Mouse (Mus musculus) hindbrain, embryonic 10.5 days (tissue): ENCODE measurements around the gene Mapk11. TPM values are rescaled to one million over a fixed set of nuclear protein-coding genes. Genes with fewer than 3 reads are reported as not detected.

Source experiments
- DNase-seq: peaks from one replicate; pipeline ENCODE4 v3.0.0-alpha.2; 2017; ENCODE audit warnings: low spot score
- H3K27ac ChIP-seq: fragments of 300-500 bp; sonication (generic); 2 replicates; pipeline ENCODE4 v1.5.1; 2016; ENCODE audit warnings: mild to moderate bottlenecking, moderate library complexity
- H3K27me3 ChIP-seq: fragments of 300-500 bp; sonication (generic); 2 replicates; pipeline ENCODE4 v1.6.1; 2016; ENCODE audit warnings: mild to moderate bottlenecking; ENCODE audit not compliant: poor library complexity, insufficient read depth, severe bottlenecking
- H3K36me3 ChIP-seq: fragments of 300-500 bp; sonication (generic); 2 replicates; pipeline ENCODE4 v1.6.1; 2016; ENCODE audit warnings: mild to moderate bottlenecking, moderate library complexity
- H3K4me1 ChIP-seq: fragments of 300-500 bp; sonication (generic); replicated peaks from 2 replicates; pipeline ENCODE4 v1.6.1; 2016; ENCODE audit warnings: mild to moderate bottlenecking
- H3K4me3 ChIP-seq: fragments of 300-500 bp; sonication (generic); 2 replicates; pipeline ENCODE4 v1.5.1; 2016; ENCODE audit warnings: mild to moderate bottlenecking, moderate library complexity
- H3K9me3 ChIP-seq: fragments of 300-500 bp; sonication (generic); 2 replicates; pipeline ENCODE4 v1.6.1; 2016; ENCODE audit warnings: mild to moderate bottlenecking, moderate library complexity
- WGBS: fragments of 180-500 bp; shearing (Covaris S2); methylation state at CpG from one replicate; pipeline ENCODE4 v1.1.7; 2016; 5-methylcytosine and 5-hydroxymethylcytosine counted together
- polyA plus RNA-seq: library from polyadenylated mRNA; unstranded; fragments of >200 nt; fragmentation: Nextera tagmentation; extraction: Ambion mirVana; gene quantifications from 2 replicates; pipeline ENCODE4 v1.2.1, GENCODE M21; 2016

Mapk11 gene
- polyA plus RNA-seq, 1 experiment from 2014 or later: 46.6 TPM

- Histone ChIP-seq H3K4me1 (peaks cover 67% of the 10 kb centered on the region), H3K36me3 (peaks cover 46% of the 10 kb centered on the region), H3K27me3 (peaks cover 53% of the 10 kb centered on the region), H3K4me3 (peak overlapping the region; percentile 71), H3K9me3 (no peaks in the 10 kb centered on the region), H3K27ac (peak overlapping the region; percentile 76)
- no peak for DNase-seq
- 19% methylated on average over 16 of the region's 16 CpGs for WGBS
Measured at GRCm38 (mm10) chr15:89147024-89147423, 2.4 kb downstream of the Mapk11 start.

- H3K4me1 ChIP-seq: peaks cover 66% of the 10 kb centered on the region
- H3K27me3 ChIP-seq: peaks cover 56% of the 10 kb centered on the region
- H3K27ac ChIP-seq: peak overlapping the region; percentile 76
- H3K36me3 ChIP-seq: peaks cover 46% of the 10 kb centered on the region
- peak; percentile 45 for DNase-seq
- H3K9me3 ChIP-seq: no peaks in the 10 kb centered on the region
- 3% methylated on average over 27 of the region's 27 CpGs for WGBS
- H3K4me3 ChIP-seq: peak overlapping the region; percentile 71
Measured at GRCm38 (mm10) chr15:89146537-89146936, 2.9 kb downstream of the Mapk11 start.

GRCm38 (mm10) chr15:89145813-89146350, 3.5 kb downstream of the Mapk11 start:
- 76% methylated on average over 24 of the region's 24 CpGs for WGBS
- H3K4me3 ChIP-seq: peak overlapping the region; percentile 71; the same call in 1 of the 2 replicates
- H3K27me3 ChIP-seq: peaks cover 63% of the 10 kb centered on the region
- no peaks in the 10 kb centered on the region for H3K9me3 ChIP-seq
- DNase-seq: no peak
- H3K4me1 ChIP-seq: peaks cover 68% of the 10 kb centered on the region
- H3K27ac ChIP-seq: no peak overlapping the region; the same call in 1 of the 2 replicates
- peaks cover 46% of the 10 kb centered on the region for H3K36me3 ChIP-seq

- peaks cover 68% of the 10 kb centered on the region for H3K4me1 ChIP-seq
Measured at GRCm38 (mm10) chr15:89144965-89145364, 4.5 kb downstream of the Mapk11 start.

GRCm38 (mm10) chr15:89143134-89143533, 6.3 kb downstream of the Mapk11 start:
- Histone ChIP-seq H3K27me3 (peaks cover 62% of the 10 kb centered on the region), H3K27ac (no peak overlapping the region), H3K36me3 (peaks cover 46% of the 10 kb centered on the region), H3K9me3 (no peaks in the 10 kb centered on the region), H3K4me3 (no peak overlapping the region), H3K4me1 (peaks cover 68% of the 10 kb centered on the region)
- WGBS: 86% methylated on average over 2 of the region's 2 CpGs
- no peak for DNase-seq

More at GRCm38 (mm10) chr15:89144965-89145364, 4.5 kb downstream of the Mapk11 start:
- peaks cover 46% of the 10 kb centered on the region for H3K36me3 ChIP-seq
- no peak overlapping the region for H3K4me3 ChIP-seq
- H3K9me3 ChIP-seq: no peaks in the 10 kb centered on the region
- no peak for DNase-seq
- H3K27me3 ChIP-seq: peaks cover 70% of the 10 kb centered on the region
- no peak overlapping the region for H3K27ac ChIP-seq
- WGBS: 91% methylated on average over 11 of the region's 11 CpGs

GRCm38 (mm10) chr15:89141905-89142304, 7.5 kb downstream of the Mapk11 start:
- WGBS: 73% methylated on average over 4 of the region's 4 CpGs
- H3K9me3 ChIP-seq: no peaks in the 10 kb centered on the region
- peaks cover 66% of the 10 kb centered on the region for H3K4me1 ChIP-seq
- no peak overlapping the region for H3K27ac ChIP-seq
- H3K4me3 ChIP-seq: no peak overlapping the region
- peaks cover 46% of the 10 kb centered on the region for H3K36me3 ChIP-seq
- peaks cover 50% of the 10 kb centered on the region for H3K27me3 ChIP-seq
- no peak for DNase-seq

GRCm38 (mm10) chr15:89141443-89141842, 8.0 kb downstream of the Mapk11 start:
- Histone ChIP-seq H3K9me3 (no peaks in the 10 kb centered on the region), H3K4me1 (peaks cover 61% of the 10 kb centered on the region), H3K4me3 (peak overlapping the region; percentile 66), H3K36me3 (peaks cover 44% of the 10 kb centered on the region), H3K27ac (peak overlapping the region; percentile 88), H3K27me3 (peaks cover 45% of the 10 kb centered on the region)
- WGBS: 21% methylated on average over 5 of the region's 5 CpGs
- peak; percentile 20 for DNase-seq

GRCm38 (mm10) chr15:89140659-89141252, 8.7 kb downstream of the Mapk11 start, which contains the start of gene Mapk12:
Gene Mapk12, minus strand, starts transcription at chr15:89140703.
- H3K36me3 ChIP-seq: peaks cover 38% of the 10 kb centered on the region
- peak within 1 kb of the TSS; percentile 66 for H3K4me3 ChIP-seq
- H3K4me1 ChIP-seq: peaks cover 54% of the 10 kb centered on the region
- H3K27me3 ChIP-seq: peaks cover 38% of the 10 kb centered on the region
- no peaks in the 10 kb centered on the region for H3K9me3 ChIP-seq
- H3K27ac ChIP-seq: peak within 1 kb of the TSS; percentile 88
- DNase-seq: peak; percentile 79
- 1% methylated on average over 21 of the region's 21 CpGs for WGBS

GRCm38 (mm10) chr15:89140048-89140658, 9.3 kb downstream of the Mapk11 start:
- Histone ChIP-seq H3K4me3 (peak overlapping the region; percentile 66), H3K27ac (peak overlapping the region; percentile 88), H3K9me3 (no peaks in the 10 kb centered on the region), H3K4me1 (peaks cover 52% of the 10 kb centered on the region), H3K27me3 (peaks cover 32% of the 10 kb centered on the region), H3K36me3 (peaks cover 34% of the 10 kb centered on the region)
- under 1% methylated on average over 53 of the region's 53 CpGs for WGBS
- peak; percentile 58 for DNase-seq

- Histone ChIP-seq H3K27ac (no peak overlapping the region), H3K36me3 (peaks cover 22% of the 10 kb centered on the region), H3K27me3 (peaks cover 28% of the 10 kb centered on the region), H3K4me3 (peak overlapping the region; percentile 0; the same call in 1 of the 2 replicates), H3K9me3 (no peaks in the 10 kb centered on the region), H3K4me1 (peaks cover 51% of the 10 kb centered on the region)
- WGBS: 95% methylated on average over 6 of the region's 6 CpGs
- DNase-seq: no peak
Measured at GRCm38 (mm10) chr15:89138531-89138930, 10.9 kb downstream of the Mapk11 start.

- Histone ChIP-seq H3K27me3 (peaks cover 28% of the 10 kb centered on the region), H3K4me1 (peaks cover 51% of the 10 kb centered on the region), H3K27ac (no peak overlapping the region), H3K4me3 (no peak overlapping the region), H3K9me3 (no peaks in the 10 kb centered on the region), H3K36me3 (peaks cover 21% of the 10 kb centered on the region)
- no peak for DNase-seq
- WGBS: 89% methylated on average over 7 of the region's 7 CpGs
Measured at GRCm38 (mm10) chr15:89138046-89138405, 11.4 kb downstream of the Mapk11 start.

GRCm38 (mm10) chr15:89137378-89138045, 11.9 kb downstream of the Mapk11 start:
- 74% methylated on average over 11 of the region's 11 CpGs for WGBS

More at GRCm38 (mm10) chr15:89137378-89138045, 11.9 kb downstream of the Mapk11 start:
- peaks cover 21% of the 10 kb centered on the region for H3K36me3 ChIP-seq
- H3K27me3 ChIP-seq: peaks cover 24% of the 10 kb centered on the region
- H3K27ac ChIP-seq: no peak overlapping the region
- H3K9me3 ChIP-seq: no peaks in the 10 kb centered on the region
- peaks cover 51% of the 10 kb centered on the region for H3K4me1 ChIP-seq
- H3K4me3 ChIP-seq: 0 out of 2 replicates have a peak overlapping the region, but pooled peaks have one; percentile 6
- DNase-seq: no peak
